Mouse (Mus musculus) T-cell, adult 66 days (primary cell): ENCODE results near the gene Olfr112. TPM values are rescaled to one million over a fixed set of nuclear protein-coding genes. Genes with fewer than 3 reads are reported as not detected.

Source experiments
- total RNA-seq, 2 experiments: library from RNA; stranded (reverse); gene quantifications; 3 replicates in 1 of 2; 4 replicates in 1 of 2; pipeline ENCODE4 v1.2.4; 2023

The Olfr112 gene
- total RNA-seq, result not detected

GRCm38 (mm10) chr17:37569351-37569750 is at the start of gene Olfr112:
Gene Olfr112, minus strand, starts transcription at chr17:37569451.

GRCm38 (mm10) chr17:37592643-37593042 is 23.4 kb upstream of the Olfr112 start, which contains the start of gene Olfr114:
Gene Olfr114, minus strand, starts transcription at chr17:37592743.

GRCm38 (mm10) chr17:37577563-37577962 is 8.3 kb upstream of the Olfr112 start, which contains the start of gene Olfr113:
Gene Olfr113, minus strand, starts transcription at chr17:37577663.

Other genes with a start within 250 kb of the Olfr112 start
- gene Olfr103, start 229.8 kb downstream of the Olfr112 start, total RNA-seq, result not detected
- gene Olfr104-ps, start 209.9 kb downstream of the Olfr112 start, total RNA-seq, result not detected
- not detected for gene Olfr105-ps, start 190.4 kb downstream of the Olfr112 start, total RNA-seq
- not detected for gene Olfr106-ps, start 179.1 kb downstream of the Olfr112 start, total RNA-seq
- not detected for gene Olfr107, start 170.2 kb downstream of the Olfr112 start, total RNA-seq
- gene Olfr108, start 124.0 kb downstream of the Olfr112 start, total RNA-seq, result not detected
- not detected for gene Olfr109, start 110.5 kb downstream of the Olfr112 start, total RNA-seq
- not detected for gene H2-M2, start 85.9 kb downstream of the Olfr112 start, total RNA-seq
- not detected for gene Olfr110, start 77.0 kb downstream of the Olfr112 start, total RNA-seq
- gene Olfr111, start 61.4 kb downstream of the Olfr112 start, total RNA-seq, result not detected
- not detected for gene Olfr113, start 8.2 kb upstream of the Olfr112 start, total RNA-seq
- gene Olfr114, start 23.3 kb upstream of the Olfr112 start, total RNA-seq, result not detected
- not detected for gene Olfr115, start 57.7 kb upstream of the Olfr112 start, total RNA-seq
- gene Olfr116, start 57.7 kb upstream of the Olfr112 start, total RNA-seq, result not detected
- not detected for gene Olfr117, start 94.3 kb upstream of the Olfr112 start, total RNA-seq
- not detected for gene Olfr118, start 97.5 kb upstream of the Olfr112 start, total RNA-seq
- gene Olfr119, start 127.1 kb upstream of the Olfr112 start, total RNA-seq, result not detected
- not detected for gene Olfr120, start 152.4 kb upstream of the Olfr112 start, total RNA-seq
- not detected for gene Olfr121, start 179.4 kb upstream of the Olfr112 start, total RNA-seq
- not detected for gene Olfr122, start 199.2 kb upstream of the Olfr112 start, total RNA-seq
- not detected for gene Olfr123, start 224.1 kb upstream of the Olfr112 start, total RNA-seq
- gene Olfr124, start 230.4 kb upstream of the Olfr112 start, total RNA-seq, result not detected